Comparison of ENCODE assay signal across 19 mouse cellular contexts in genomic region chr2:128833035-128833434, GRCm38 (mm10). TPM values are rescaled to one million over a fixed set of nuclear protein-coding genes. Genes with fewer than 3 reads are reported as not detected.
DNase-seq lines count a peak whose midpoint lies in the region; ATAC-seq and TF ChIP-seq lines count a peak whose summit lies in the region.
"Had no signal": no experiment of that assay in that cellular context is flagged by ENCODE, and none has a peak within 500 bp of the region (broad histone marks: within the 10 kb centered on the region; RNA-seq: fewer than 3 reads in every experiment).

No protein-coding gene starts in this region.

- H3K9me3 ChIP-seq in kidney, postnatal 0 days (replicated peaks; ENCODE audit: low read length), result no peaks in the 10 kb centered on the region
- H3K9me3 ChIP-seq in intestine, embryonic 14.5 days (ENCODE audit: control insufficient read depth, low read length), result no peaks in the 10 kb centered on the region
- no peaks in the 10 kb centered on the region for H3K9me3 ChIP-seq in stomach, postnatal 0 days (ENCODE audit: control insufficient read depth, low read length)
- H3K9me3 ChIP-seq: hindbrain, embryonic 13.5 days; limb, embryonic 12.5 days; lung, embryonic 15.5 days; stomach, embryonic 15.5 days had no signal

- TF ChIP-seq CTCF in kidney, postnatal 0 days (IDR thresholded peaks at IDR 0.05; ENCODE audit: low read depth), result no peak
- no peak for TF ChIP-seq CTCF in stomach, postnatal 0 days (IDR thresholded peaks at IDR 0.05; ENCODE audit: low read depth)
- TF ChIP-seq CTCF in layer of hippocampus, adult 2 months (conservative IDR thresholded peaks at IDR 0.05), result no peak

- H3K4me1 ChIP-seq in kidney, postnatal 0 days (replicated peaks; ENCODE audit: insufficient read depth, low read length), result no peaks in the 10 kb centered on the region
- H3K4me1 ChIP-seq in intestine, embryonic 14.5 days (replicated peaks; ENCODE audit: control insufficient read depth, insufficient read depth, low read length), result 0 out of 2 replicates have a peak, but pooled peaks cover 8% of the 10 kb centered on the region
- H3K4me1 ChIP-seq in stomach, postnatal 0 days (replicated peaks; ENCODE audit: control insufficient read depth, insufficient read depth), result no peaks in the 10 kb centered on the region
- H3K4me1 ChIP-seq: hindbrain, embryonic 13.5 days; limb, embryonic 12.5 days; stomach, embryonic 15.5 days had no signal

- no peak overlapping the region for H3K27ac ChIP-seq in kidney, postnatal 0 days
- H3K27ac ChIP-seq in intestine, embryonic 14.5 days (ENCODE audit: low read depth), result peak overlapping the region; percentile 51; the same call in 1 of the 2 replicates
- H3K27ac ChIP-seq in stomach, postnatal 0 days (replicated peaks), result peak overlapping the region; percentile 41; the same call in 1 of the 2 replicates
- no peak overlapping the region for H3K27ac ChIP-seq in layer of hippocampus, adult 2 months
- H3K27ac ChIP-seq: hindbrain, embryonic 13.5 days; limb, embryonic 12.5 days; lung, embryonic 15.5 days; stomach, embryonic 15.5 days had no signal

- ATAC-seq in kidney, postnatal 0 days (replicated peaks; ENCODE audit: low FRiP score, low read depth), result peak; percentile 80
- no peak for ATAC-seq in intestine, embryonic 14.5 days (replicated peaks; ENCODE audit: low FRiP score, low TSS enrichment, low read depth)
- peak; percentile 77 for ATAC-seq in stomach, postnatal 0 days (ENCODE audit: low FRiP score, low TSS enrichment)
- ATAC-seq: activated CD4-positive, CD25-positive, alpha-beta regulatory T cell, adult 4 months; CD4-positive, CD25-positive, alpha-beta regulatory T cell, adult 4 months had no signal

- H3K4me2 ChIP-seq in kidney, postnatal 0 days (ENCODE audit: low read length), result no peak overlapping the region
- H3K4me2 ChIP-seq in intestine, embryonic 14.5 days (ENCODE audit: low read length), result no peak overlapping the region
- no peak overlapping the region for H3K4me2 ChIP-seq in stomach, postnatal 0 days (replicated peaks; ENCODE audit: low read depth)
- H3K4me2 ChIP-seq: hindbrain, embryonic 13.5 days; limb, embryonic 12.5 days; lung, embryonic 15.5 days; stomach, embryonic 15.5 days had no signal

- no peak overlapping the region for H3K4me3 ChIP-seq in kidney, postnatal 0 days (replicated peaks; ENCODE audit: low read depth, low read length)
- no peak overlapping the region for H3K4me3 ChIP-seq in intestine, embryonic 14.5 days (ENCODE audit: low read depth, low read length)
- H3K4me3 ChIP-seq in stomach, postnatal 0 days (ENCODE audit: low read depth, low read length), result no peak overlapping the region
- H3K4me3 ChIP-seq in layer of hippocampus, adult 2 months, result no peak overlapping the region
- H3K4me3 ChIP-seq: erythroblast, embryonic 14.5 days; hindbrain, embryonic 13.5 days; limb, embryonic 12.5 days; lung, embryonic 15.5 days; stomach, embryonic 15.5 days had no signal

- peaks cover 39% of the 10 kb centered on the region for H3K36me3 ChIP-seq in kidney, postnatal 0 days (ENCODE audit: insufficient read depth, low read length)
- peaks cover 78% of the 10 kb centered on the region for H3K36me3 ChIP-seq in intestine, embryonic 14.5 days (ENCODE audit: control insufficient read depth, insufficient read depth, low read length)
- peaks cover 24% of the 10 kb centered on the region; the same call in 1 of the 2 replicates for H3K36me3 ChIP-seq in stomach, postnatal 0 days (ENCODE audit: control insufficient read depth, insufficient read depth, low read length)

- no peak overlapping the region for H3K9ac ChIP-seq in kidney, postnatal 0 days (ENCODE audit: low read depth, low read length)
- no peak overlapping the region for H3K9ac ChIP-seq in intestine, embryonic 14.5 days (ENCODE audit: low read length)
- H3K9ac ChIP-seq in stomach, postnatal 0 days (ENCODE audit: low read length), result no peak overlapping the region
- H3K9ac ChIP-seq: hindbrain, embryonic 13.5 days; limb, embryonic 12.5 days; lung, embryonic 15.5 days; stomach, embryonic 15.5 days had no signal

- TF ChIP-seq EP300 in stomach, postnatal 0 days (optimal IDR thresholded peaks at IDR 0.05), result no peak

- WGBS in kidney, postnatal 0 days, result 93% methylated on average over 2 of the region's 2 CpGs
- WGBS in intestine, embryonic 14.5 days, result 87% methylated on average over 2 of the region's 2 CpGs
- 77% methylated on average over 2 of the region's 2 CpGs for WGBS in stomach, postnatal 0 days

- DNase-seq in kidney, postnatal 0 days (ENCODE audit: low spot score), result no peak
- DNase-seq in kidney, postnatal 10 days, result no peak
- peak; percentile 36 for DNase-seq in Muller cell, postnatal 12 days (ENCODE audit: inconsistent ontology term)
- no peak for DNase-seq in intestine, embryonic 14.5 days (ENCODE audit: low spot score)
- DNase-seq in stomach, postnatal 0 days (ENCODE audit: low spot score), result no peak
- DNase-seq in layer of hippocampus, adult 9-11 months, result no peak
- no peak for DNase-seq in layer of hippocampus, adult 2 months (ENCODE audit: low spot score in 2 of 2)
- DNase-seq: cerebellum, postnatal 25 days; gastrocnemius, postnatal 10 days; kidney, adult 9 months; thymus, postnatal 25 days had no signal

- no peaks in the 10 kb centered on the region for H3K27me3 ChIP-seq in kidney, postnatal 0 days (ENCODE audit: insufficient read depth, low read length)
- H3K27me3 ChIP-seq in intestine, embryonic 14.5 days (replicated peaks; ENCODE audit: control insufficient read depth, insufficient read depth, low read length), result no peaks in the 10 kb centered on the region
- H3K27me3 ChIP-seq in stomach, postnatal 0 days (ENCODE audit: control insufficient read depth, insufficient read depth, low read length), result no peaks in the 10 kb centered on the region
- H3K27me3 ChIP-seq: hindbrain, embryonic 13.5 days; limb, embryonic 12.5 days; lung, embryonic 15.5 days; stomach, embryonic 15.5 days had no signal

RNA-seq across cellular contexts. Expression of gene Tmem87b, which starts 15.1 kb away (rescaled TPM):
- 33.0 and 33.1 TPM in 2 replicates for polyA plus RNA-seq in kidney, postnatal 0 days (2015; fragmentation: Nextera tagmentation; extraction: Ambion mirVana)
- 34.2 and 36.8 TPM in 2 replicates for polyA plus RNA-seq in intestine, embryonic 14.5 days (2014; fragmentation: Nextera tagmentation; extraction: Ambion mirVana)
- polyA plus RNA-seq in stomach, postnatal 0 days (2015; fragmentation: Nextera tagmentation; extraction: Ambion mirVana), result 26.4 and 31.9 TPM in 2 replicates
- 10 to 100 TPM; 34.7 to 36.3 TPM for total RNA-seq in layer of hippocampus, adult 2 months (2021)

RNA-seq across cellular contexts. Expression of gene Fbln7, which starts 29.7 kb away (rescaled TPM):
- 7.9 and 8.0 TPM in 2 replicates for polyA plus RNA-seq in kidney, postnatal 0 days (2015; fragmentation: Nextera tagmentation; extraction: Ambion mirVana)
- polyA plus RNA-seq in intestine, embryonic 14.5 days (2014; fragmentation: Nextera tagmentation; extraction: Ambion mirVana), result 6.4 and 7.0 TPM in 2 replicates
- 2.3 and 2.5 TPM in 2 replicates for polyA plus RNA-seq in stomach, postnatal 0 days (2015; fragmentation: Nextera tagmentation; extraction: Ambion mirVana)
- 1 to 10 TPM in 1 of 2 experiments, under 1 TPM in 1; 0.61 to 1.0 TPM for total RNA-seq in layer of hippocampus, adult 2 months (2021)
- total RNA-seq: monocyte, adult 5-6 weeks had no signal
- polyA plus RNA-seq: activated CD4-positive, CD25-positive, alpha-beta regulatory T cell, adult 4 months; CD4-positive, CD25-positive, alpha-beta regulatory T cell, adult 4 months; erythroblast, embryonic 14.5 days had no signal

Comparison
In these comparisons a context has a peak if more than half of its experiments do, and no peak if none do; other contexts are left out.
1. H3K27ac ChIP-seq: peak in intestine, embryonic 14.5 days (single experiment) and stomach, postnatal 0 days (single experiment); none in kidney, postnatal 0 days (single experiment) and layer of hippocampus, adult 2 months (single experiment).